Mouse (Mus musculus) ES-Bruce4 (cell line): ENCODE measurements around the gene Prr14l. TPM values are rescaled to one million over a fixed set of nuclear protein-coding genes. Genes with fewer than 3 reads are reported as not detected.
A peak's percentile ranks its signal among the peaks of the same experiment; 100 is the strongest.

Experiments used
- H3K27ac ChIP-seq: 2 replicates; pipeline ENCODE4 v1.5.1; 2012; ENCODE audit warnings: low read length, inconsistent platforms; ENCODE audit not compliant: insufficient read depth
- H3K27me3 ChIP-seq: 2 replicates; pipeline ENCODE4 v1.6.1; 2012; ENCODE audit warnings: mild to moderate bottlenecking, low read length, inconsistent platforms; ENCODE audit not compliant: control insufficient read depth, poor library complexity, insufficient read depth, severe bottlenecking
- H3K36me3 ChIP-seq: 2 replicates; pipeline ENCODE4 v1.6.1; 2012; ENCODE audit warnings: inconsistent platforms, mild to moderate bottlenecking, low read length, moderate library complexity; ENCODE audit not compliant: control insufficient read depth, poor library complexity, insufficient read depth, severe bottlenecking
- H3K4me1 ChIP-seq: one replicate; pipeline ENCODE4 v1.8.1; 2011; ENCODE audit warnings: low read length; ENCODE audit not compliant: control insufficient read depth, insufficient read depth
- H3K4me3 ChIP-seq: 2 replicates; pipeline ENCODE4 v1.5.1; 2011; ENCODE audit warnings: low read depth, mild to moderate bottlenecking, low read length
- H3K9ac ChIP-seq: 2 replicates; pipeline ENCODE4 v1.6.1; 2012; ENCODE audit warnings: low read depth, mild to moderate bottlenecking, inconsistent platforms; ENCODE audit not compliant: poor library complexity, severe bottlenecking
- H3K9me3 ChIP-seq: replicated peaks from 2 replicates; pipeline ENCODE4 v1.6.1; 2012; ENCODE audit warnings: mild to moderate bottlenecking, low read length, inconsistent platforms; ENCODE audit not compliant: control insufficient read depth, poor library complexity, insufficient read depth, severe bottlenecking
- CTCF ChIP-seq: IDR thresholded peaks from one replicate; pipeline ENCODE4 v1.8.1; 2011; ENCODE audit warnings: low read depth, low read length
- EP300 ChIP-seq: IDR thresholded peaks from 2 replicates; pipeline ENCODE4 v1.6.1; 2011; ENCODE audit warnings: low read depth, low read length; ENCODE audit not compliant: insufficient read depth
- POLR2A ChIP-seq: IDR thresholded peaks from one replicate; pipeline ENCODE4 v1.8.1; 2011; ENCODE audit warnings: low read length; ENCODE audit not compliant: insufficient read depth
- polyA plus RNA-seq: library from polyadenylated mRNA; stranded (reverse); fragments of >200 nt; gene quantifications from 2 replicates; pipeline ENCODE4 v1.2.4, GENCODE M21; 2011; ENCODE audit warnings: low read depth; ENCODE audit not compliant: missing spikeins, insufficient read depth, insufficient read length

Gene Prr14l
- polyA plus RNA-seq, result 57.1 and 58.6 TPM in 2 replicates

- Histone ChIP-seq H3K27me3 (no peaks in the 10 kb centered on the region), H3K9me3 (no peaks in the 10 kb centered on the region), H3K9ac (peak within 1 kb of the TSS; percentile 93), H3K4me1 (peaks cover 2% of the 10 kb centered on the region), H3K36me3 (no peaks in the 10 kb centered on the region), H3K27ac (peak within 1 kb of the TSS; percentile 55), H3K4me3 (peak within 1 kb of the TSS; percentile 87)
- peak; percentile 54 for TF ChIP-seq POLR2A
- TF ChIP-seq CTCF, result no peak
- TF ChIP-seq EP300, result peak; percentile 63; the same call in 1 of the 2 replicates
Measured at GRCm38 (mm10) chr5:32853731-32854507, at the start of gene Prr14l. TSS of gene Prr14l (minus strand) at chr5:32854256.

- no peaks in the 10 kb centered on the region for H3K9me3 ChIP-seq
- no peak overlapping the region for H3K4me3 ChIP-seq
- TF ChIP-seq POLR2A (no peak), EP300 (no peak), CTCF (no peak)
- H3K27me3 ChIP-seq, result no peaks in the 10 kb centered on the region
- H3K9ac ChIP-seq, result no peak overlapping the region
- peaks cover 30% of the 10 kb centered on the region for H3K36me3 ChIP-seq
- H3K27ac ChIP-seq, result no peak overlapping the region
- no peaks in the 10 kb centered on the region for H3K4me1 ChIP-seq
Measured at GRCm38 (mm10) chr5:32886739-32887138, 32.7 kb upstream of the Prr14l start.

GRCm38 (mm10) chr5:32872346-32872745, 18.3 kb upstream of the Prr14l start:
- no peaks in the 10 kb centered on the region for H3K9me3 ChIP-seq
- H3K4me3 ChIP-seq, result no peak overlapping the region
- H3K4me1 ChIP-seq, result no peaks in the 10 kb centered on the region
- no peak for TF ChIP-seq CTCF
- no peak for TF ChIP-seq EP300
- TF ChIP-seq POLR2A, result no peak
- H3K36me3 ChIP-seq, result peaks cover 34% of the 10 kb centered on the region
- H3K27me3 ChIP-seq, result no peaks in the 10 kb centered on the region
- H3K27ac ChIP-seq, result no peak overlapping the region
- H3K9ac ChIP-seq, result no peak overlapping the region

- Histone ChIP-seq H3K36me3 (peaks cover 34% of the 10 kb centered on the region), H3K27me3 (no peaks in the 10 kb centered on the region), H3K9me3 (no peaks in the 10 kb centered on the region), H3K4me3 (no peak overlapping the region), H3K27ac (no peak overlapping the region), H3K9ac (no peak overlapping the region), H3K4me1 (peaks cover 3% of the 10 kb centered on the region)
- TF ChIP-seq CTCF, result no peak
Measured at GRCm38 (mm10) chr5:32869389-32870024, 15.5 kb upstream of the Prr14l start.

- TF ChIP-seq EP300 (no peak), POLR2A (peak; percentile 54)
- Histone ChIP-seq H3K9ac (peak within 1 kb of the TSS; percentile 85), H3K4me1 (peaks cover 3% of the 10 kb centered on the region), H3K9me3 (no peaks in the 10 kb centered on the region), H3K36me3 (peaks cover 23% of the 10 kb centered on the region), H3K4me3 (peak within 1 kb of the TSS; percentile 90), H3K27me3 (no peaks in the 10 kb centered on the region), H3K27ac (peak within 1 kb of the TSS; percentile 94)
Measured at GRCm38 (mm10) chr5:32863253-32864228, 9.5 kb upstream of the Prr14l start, which contains the start of gene Depdc5. TSS of gene Depdc5 (plus strand) at chr5:32863701.
